Mouse (Mus musculus) E14TG2a.4 (cell line): ENCODE measurements around the gene Grb10.

Experiments
- CTCF ChIP-seq: conservative IDR thresholded peaks from 2 replicates; pipeline ENCODE4 v1.5.1; 2014; ENCODE audit warnings: low read length
- NANOG ChIP-seq: IDR thresholded peaks from 2 replicates; pipeline ENCODE4 v1.6.1; 2014; ENCODE audit warnings: borderline replicate concordance, low read length, mixed read lengths
- POU5F1 ChIP-seq: IDR thresholded peaks from 2 replicates; pipeline ENCODE4 v1.6.1; 2014; ENCODE audit warnings: low read length, borderline replicate concordance

DNA sequence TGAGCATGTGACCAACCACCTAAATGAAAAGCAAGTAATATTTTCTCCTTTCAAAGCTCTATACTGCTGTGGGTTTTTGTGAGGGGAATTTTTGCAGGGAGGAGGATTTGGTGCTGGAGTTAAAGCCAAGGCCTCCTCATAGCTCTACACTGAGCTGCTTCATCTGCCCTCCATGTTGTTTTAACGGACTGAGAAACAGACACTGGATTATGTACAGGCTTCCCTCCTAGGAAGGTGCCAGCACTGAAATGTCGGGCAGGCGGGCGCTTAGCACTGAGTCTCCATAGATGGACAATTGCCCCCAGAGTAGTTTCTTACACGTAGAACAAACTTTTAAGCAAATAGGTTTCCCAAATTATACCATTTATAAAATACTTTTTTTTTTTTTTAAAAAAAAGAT lies 4.1 kb downstream of the Grb10 start:
- TF ChIP-seq CTCF (no peak), POU5F1 (no peak), NANOG (no peak)
